Mouse (Mus musculus): ENCODE results near the gene Cand2. TPM values are rescaled to one million over a fixed set of nuclear protein-coding genes. Genes with fewer than 3 reads are reported as not detected.

The Cand2 gene
- 24.6 and 27.5 TPM in 2 replicates for polyA plus RNA-seq (2014; fragmentation: Nextera tagmentation; extraction: Ambion mirVana)

DNA sequence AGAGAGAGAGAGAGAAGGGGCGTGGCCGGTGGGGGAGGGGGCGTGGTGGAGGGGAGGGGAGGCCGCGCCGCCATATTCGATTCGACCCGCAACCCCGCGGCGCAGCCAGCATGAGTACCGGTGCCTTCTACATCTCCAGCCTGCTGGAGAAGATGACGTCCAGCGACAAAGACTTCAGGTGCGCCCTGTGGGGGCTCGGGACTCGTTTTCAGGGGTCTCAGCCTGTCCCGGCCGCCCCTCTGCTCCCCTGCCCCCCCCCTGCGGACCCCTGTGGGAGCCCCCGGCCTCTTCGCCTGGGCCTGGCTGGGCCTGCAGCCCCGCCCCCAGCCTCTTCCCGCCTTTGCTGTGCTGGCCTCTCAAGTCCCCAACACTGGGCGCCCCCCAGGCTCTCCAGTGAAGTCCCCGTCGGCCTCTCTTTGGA lies at the start of gene Cand2:
Gene Cand2 (plus strand): TSS at position 38 of the 421 bp plus-strand sequence.
- WGBS, result 2% methylated on average over 12 of the region's 28 CpGs
- Histone ChIP-seq H3K4me3 (ENCODE audit: low read depth, low read length) (peak within 1 kb of the TSS; percentile 80), H3K36me3 (ENCODE audit: control insufficient read depth, insufficient read depth, low read length) (no peaks in the 10 kb centered on the region), H3K4me2 (peak within 1 kb of the TSS; percentile 87), H3K9me3 (ENCODE audit: control insufficient read depth, low read length) (no peaks in the 10 kb centered on the region), H3K27me3 (ENCODE audit: control insufficient read depth, insufficient read depth, low read length) (no peaks in the 10 kb centered on the region), H3K4me1 (ENCODE audit: control insufficient read depth, insufficient read depth, low read length) (peaks cover 18% of the 10 kb centered on the region), H3K27ac (ENCODE audit: low read depth, low read length) (peak within 1 kb of the TSS; percentile 56; the same call in 1 of the 2 replicates), H3K9ac (ENCODE audit: low read length) (peak within 1 kb of the TSS; percentile 88)
- ATAC-seq (ENCODE audit: low FRiP score) (peak; percentile 90), DNase-seq (ENCODE audit: low spot score, missing footprints) (peak; percentile 98)

DNA sequence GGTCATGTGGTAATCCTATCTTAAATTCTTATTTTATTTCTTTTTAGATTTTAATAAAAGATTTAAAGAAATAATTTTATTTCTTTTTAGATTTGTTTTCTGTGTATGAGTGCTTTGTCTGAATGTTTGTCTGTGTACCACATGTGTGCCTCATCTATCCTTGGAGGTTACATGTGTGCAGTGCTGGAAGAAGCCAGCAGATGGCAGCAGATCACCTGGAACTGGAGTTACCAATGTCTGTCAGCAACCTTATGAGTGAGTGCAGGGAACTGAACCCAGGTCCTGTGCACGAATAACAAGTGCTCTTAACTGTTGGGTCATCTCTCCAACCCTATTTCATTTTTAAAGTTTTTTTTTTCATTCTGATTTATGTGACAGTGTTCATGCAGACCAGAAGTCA lies 47.2 kb upstream of the Cand2 start:
- no peaks in the 10 kb centered on the region for H3K9me3 ChIP-seq (ENCODE audit: control insufficient read depth, low read length)
- no peaks in the 10 kb centered on the region for H3K27me3 ChIP-seq (ENCODE audit: control insufficient read depth, insufficient read depth, low read length)
- no peaks in the 10 kb centered on the region for H3K36me3 ChIP-seq (ENCODE audit: control insufficient read depth, insufficient read depth, low read length)
- no peak overlapping the region for H3K4me2 ChIP-seq
- no peak overlapping the region for H3K4me3 ChIP-seq (ENCODE audit: low read depth, low read length)
- ATAC-seq (ENCODE audit: low FRiP score) (no peak), DNase-seq (ENCODE audit: low spot score, missing footprints) (peak; percentile 89)
- no peak overlapping the region for H3K27ac ChIP-seq (ENCODE audit: low read depth, low read length)
- no peaks in the 10 kb centered on the region for H3K4me1 ChIP-seq (ENCODE audit: control insufficient read depth, insufficient read depth, low read length)
- no peak overlapping the region for H3K9ac ChIP-seq (ENCODE audit: low read length)
- WGBS, result 94% methylated on average over 1 of the region's 1 CpGs

DNA sequence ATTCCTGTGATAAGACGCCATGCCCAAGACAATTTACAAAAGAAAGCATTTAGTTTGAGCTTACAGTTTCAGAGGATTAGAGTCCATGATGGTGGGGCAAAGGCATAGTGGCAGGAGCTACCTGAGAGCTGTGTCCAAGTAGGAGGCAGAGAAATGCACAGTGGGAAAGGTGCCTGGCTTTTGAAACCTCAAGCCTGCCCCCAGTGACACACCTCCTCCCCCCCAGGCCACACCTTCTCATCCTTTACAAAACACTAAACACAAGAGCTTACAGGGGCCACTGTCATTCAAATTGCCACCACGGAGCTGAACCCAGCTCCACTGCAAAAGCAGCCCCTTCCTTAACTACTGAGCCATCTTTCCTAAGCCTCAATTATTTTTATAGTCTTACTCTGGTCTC lies 46.8 kb upstream of the Cand2 start:
- Histone ChIP-seq H3K9me3 (ENCODE audit: control insufficient read depth, low read length) (no peaks in the 10 kb centered on the region), H3K27ac (ENCODE audit: low read depth, low read length) (no peak overlapping the region), H3K4me3 (ENCODE audit: low read depth, low read length) (no peak overlapping the region), H3K9ac (ENCODE audit: low read length) (no peak overlapping the region), H3K4me2 (no peak overlapping the region), H3K36me3 (ENCODE audit: control insufficient read depth, insufficient read depth, low read length) (no peaks in the 10 kb centered on the region), H3K4me1 (ENCODE audit: control insufficient read depth, insufficient read depth, low read length) (no peaks in the 10 kb centered on the region), H3K27me3 (ENCODE audit: control insufficient read depth, insufficient read depth, low read length) (no peaks in the 10 kb centered on the region)
- 51% methylated on average over 2 of the region's 2 CpGs for WGBS
- DNase-seq (ENCODE audit: low spot score, missing footprints), result peak; percentile 49
- ATAC-seq (ENCODE audit: low FRiP score), result no peak

DNA sequence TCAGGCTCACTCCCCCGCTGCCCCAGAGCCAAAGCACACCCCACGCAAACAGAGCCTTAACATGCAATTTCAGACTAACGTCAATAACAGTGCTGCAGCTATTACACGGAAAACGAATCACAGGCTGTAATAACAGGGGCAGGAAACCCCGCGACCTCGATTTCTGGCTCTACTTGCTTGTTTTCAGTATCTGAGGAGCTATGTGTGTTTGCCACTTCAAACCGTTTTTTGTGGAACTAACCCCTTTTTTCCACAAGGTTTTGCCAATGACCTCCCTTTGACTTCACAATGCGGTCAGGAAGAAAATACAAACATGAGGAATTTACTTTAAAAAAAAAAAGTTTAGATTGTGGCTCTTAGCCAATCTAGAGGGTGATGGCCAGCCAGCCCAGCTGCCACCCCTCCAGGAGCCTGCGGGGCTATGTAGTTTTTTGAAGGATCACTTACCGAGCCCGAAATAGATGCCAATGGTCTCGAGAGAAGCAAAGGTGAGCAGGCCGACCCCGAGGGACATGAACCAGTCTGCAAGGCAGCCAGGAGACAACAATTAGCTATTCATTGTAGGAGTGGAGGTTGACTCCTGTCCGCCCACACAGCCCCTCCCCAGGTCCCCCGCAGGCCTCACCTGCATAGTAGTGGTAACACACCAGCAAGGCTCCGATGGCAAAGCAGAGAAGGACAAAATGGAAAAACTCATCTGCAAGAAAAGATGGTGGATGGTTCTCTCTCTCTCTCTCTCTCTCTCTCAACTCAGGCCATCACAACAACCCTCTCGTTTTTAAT lies 43.6 kb upstream of the Cand2 start:
- H3K4me1 ChIP-seq (ENCODE audit: control insufficient read depth, insufficient read depth, low read length), result no peaks in the 10 kb centered on the region
- no peak for ATAC-seq (ENCODE audit: low FRiP score)
- H3K9ac ChIP-seq (ENCODE audit: low read length), result no peak overlapping the region
- 80% methylated on average over 20 of the region's 20 CpGs for WGBS
- H3K9me3 ChIP-seq (ENCODE audit: control insufficient read depth, low read length), result no peaks in the 10 kb centered on the region
- DNase-seq (ENCODE audit: low spot score, missing footprints), result peak; percentile 77
- no peaks in the 10 kb centered on the region for H3K36me3 ChIP-seq (ENCODE audit: control insufficient read depth, insufficient read depth, low read length)
- H3K27ac ChIP-seq (ENCODE audit: low read depth, low read length), result no peak overlapping the region
- H3K27me3 ChIP-seq (ENCODE audit: control insufficient read depth, insufficient read depth, low read length), result no peaks in the 10 kb centered on the region
- H3K4me2 ChIP-seq, result no peak overlapping the region
- no peak overlapping the region for H3K4me3 ChIP-seq (ENCODE audit: low read depth, low read length)

DNA sequence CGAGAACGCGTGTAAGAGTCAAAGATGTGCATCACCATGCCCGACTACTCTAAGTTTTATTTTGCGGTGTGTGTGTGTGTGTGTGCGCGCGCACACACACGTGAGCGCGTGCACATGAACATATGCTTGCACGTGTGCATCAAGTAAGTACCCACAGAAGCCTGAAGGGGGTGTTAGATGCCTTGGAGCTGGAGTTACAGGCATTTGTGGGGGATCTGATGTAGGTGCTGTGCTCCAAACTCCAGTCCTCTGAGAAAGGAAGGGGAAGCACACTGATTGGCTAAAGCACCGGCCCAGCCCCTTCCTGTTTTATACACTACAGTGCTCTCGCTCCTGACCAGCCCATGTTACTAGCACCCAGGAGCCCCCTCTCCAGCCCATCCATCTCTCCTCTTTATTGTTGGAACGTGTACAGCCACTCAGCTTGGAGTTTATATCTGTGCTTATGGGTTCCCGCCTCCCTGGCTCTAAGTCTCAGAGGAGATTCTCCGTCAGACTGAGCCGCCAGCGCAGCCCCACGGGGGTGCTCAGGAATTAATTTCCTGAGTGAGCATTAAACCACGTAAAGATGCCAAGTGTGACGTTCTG lies 41.9 kb upstream of the Cand2 start:
- Histone ChIP-seq H3K4me3 (ENCODE audit: low read depth, low read length) (no peak overlapping the region), H3K9ac (ENCODE audit: low read length) (no peak overlapping the region), H3K27ac (ENCODE audit: low read depth, low read length) (no peak overlapping the region), H3K4me2 (no peak overlapping the region), H3K36me3 (ENCODE audit: control insufficient read depth, insufficient read depth, low read length) (no peaks in the 10 kb centered on the region), H3K9me3 (ENCODE audit: control insufficient read depth, low read length) (no peaks in the 10 kb centered on the region), H3K4me1 (ENCODE audit: control insufficient read depth, insufficient read depth, low read length) (no peaks in the 10 kb centered on the region), H3K27me3 (ENCODE audit: control insufficient read depth, insufficient read depth, low read length) (no peaks in the 10 kb centered on the region)
- ATAC-seq (ENCODE audit: low FRiP score), result no peak
- DNase-seq (ENCODE audit: low spot score, missing footprints), result peak; percentile 60
- 84% methylated on average over 22 of the region's 22 CpGs for WGBS

DNA sequence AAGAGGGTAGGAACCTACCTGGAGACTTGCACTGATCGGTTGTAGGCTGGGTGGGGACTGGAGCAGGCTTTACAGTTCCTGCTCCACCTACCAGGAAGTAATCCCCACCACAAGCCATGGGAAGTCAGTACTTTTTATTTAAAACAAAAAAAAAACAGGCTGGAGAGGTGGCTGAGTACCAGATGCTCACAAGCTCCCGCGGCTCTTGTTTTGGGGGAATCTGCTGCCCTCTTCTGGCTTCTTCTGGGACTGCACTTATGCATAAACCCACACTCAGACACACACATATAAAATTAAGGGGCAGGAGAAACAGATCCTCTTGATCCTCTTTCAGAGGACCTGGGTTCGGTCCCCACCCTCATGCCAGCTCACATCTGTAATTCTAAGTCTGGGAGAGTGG lies 39.4 kb upstream of the Cand2 start:
- H3K9ac ChIP-seq (ENCODE audit: low read length), result no peak overlapping the region
- WGBS, result 73% methylated on average over 4 of the region's 4 CpGs
- H3K4me2 ChIP-seq, result no peak overlapping the region

DNA sequence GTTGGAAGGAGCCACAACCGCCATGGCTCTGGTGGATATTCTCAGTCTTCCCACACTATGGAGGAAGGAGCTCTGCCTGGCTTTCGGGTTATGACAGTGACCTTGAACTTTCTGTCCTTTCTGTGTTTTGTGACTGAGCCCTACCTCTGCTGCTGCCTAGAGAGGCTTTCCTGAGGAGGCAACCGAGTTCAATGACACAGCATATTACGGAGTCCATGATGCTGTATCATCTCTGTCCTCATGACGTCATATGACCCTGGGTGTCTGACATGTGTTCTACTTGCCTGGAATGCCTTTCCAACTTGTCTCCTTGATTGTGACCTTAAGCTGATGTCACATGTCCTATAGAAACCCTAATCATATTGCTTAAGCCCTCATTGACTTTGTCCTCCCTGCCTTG lies 35.3 kb upstream of the Cand2 start:
- Histone ChIP-seq H3K4me2 (no peak overlapping the region), H3K4me3 (ENCODE audit: low read depth, low read length) (no peak overlapping the region), H3K27me3 (ENCODE audit: control insufficient read depth, insufficient read depth, low read length) (no peaks in the 10 kb centered on the region), H3K4me1 (ENCODE audit: control insufficient read depth, insufficient read depth, low read length) (no peaks in the 10 kb centered on the region), H3K36me3 (ENCODE audit: control insufficient read depth, insufficient read depth, low read length) (no peaks in the 10 kb centered on the region), H3K9me3 (ENCODE audit: control insufficient read depth, low read length) (no peaks in the 10 kb centered on the region), H3K9ac (ENCODE audit: low read length) (no peak overlapping the region), H3K27ac (ENCODE audit: low read depth, low read length) (no peak overlapping the region)
- DNase-seq (ENCODE audit: low spot score, missing footprints) (no peak), ATAC-seq (ENCODE audit: low FRiP score) (no peak)
- 90% methylated on average over 5 of the region's 5 CpGs for WGBS

More for the DNA sequence above, 39.4 kb upstream of the Cand2 start:
- DNase-seq (ENCODE audit: low spot score, missing footprints) (peak; percentile 75), ATAC-seq (ENCODE audit: low FRiP score) (no peak)
- Histone ChIP-seq H3K27ac (ENCODE audit: low read depth, low read length) (no peak overlapping the region), H3K36me3 (ENCODE audit: control insufficient read depth, insufficient read depth, low read length) (no peaks in the 10 kb centered on the region), H3K4me1 (ENCODE audit: control insufficient read depth, insufficient read depth, low read length) (no peaks in the 10 kb centered on the region), H3K27me3 (ENCODE audit: control insufficient read depth, insufficient read depth, low read length) (no peaks in the 10 kb centered on the region), H3K9me3 (ENCODE audit: control insufficient read depth, low read length) (no peaks in the 10 kb centered on the region), H3K4me3 (ENCODE audit: low read depth, low read length) (no peak overlapping the region)

DNA sequence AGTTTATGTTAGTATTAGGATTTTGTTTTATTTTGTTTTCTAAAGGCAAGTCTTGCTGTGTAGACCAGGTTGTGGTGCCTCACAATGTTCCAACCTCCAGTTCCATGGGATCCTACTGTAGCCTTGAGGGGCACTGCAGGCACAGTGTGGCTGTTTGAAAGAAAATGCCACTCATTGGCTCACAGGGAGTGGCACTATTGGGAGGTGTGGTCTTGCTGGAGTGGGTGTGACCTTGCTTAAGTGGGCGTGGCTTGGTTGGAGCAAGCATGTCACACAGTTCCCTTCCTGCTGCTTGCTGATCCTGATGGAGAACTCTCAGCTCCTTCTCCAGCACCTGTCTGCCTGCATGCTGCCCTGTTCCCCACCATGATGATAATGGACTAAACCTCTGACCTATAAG lies 30.8 kb upstream of the Cand2 start:
- 13% methylated on average over 1 of the region's 1 CpGs for WGBS
- no peak overlapping the region for H3K9ac ChIP-seq (ENCODE audit: low read length)
- H3K27ac ChIP-seq (ENCODE audit: low read depth, low read length), result no peak overlapping the region
- no peaks in the 10 kb centered on the region for H3K36me3 ChIP-seq (ENCODE audit: control insufficient read depth, insufficient read depth, low read length)
- 0 out of 2 replicates have a peak, but pooled peaks have one; percentile 46 for ATAC-seq (ENCODE audit: low FRiP score)
- no peaks in the 10 kb centered on the region for H3K27me3 ChIP-seq (ENCODE audit: control insufficient read depth, insufficient read depth, low read length)
- DNase-seq (ENCODE audit: low spot score, missing footprints), result no peak
- no peak overlapping the region for H3K4me3 ChIP-seq (ENCODE audit: low read depth, low read length)
- no peaks in the 10 kb centered on the region for H3K4me1 ChIP-seq (ENCODE audit: control insufficient read depth, insufficient read depth, low read length)
- H3K4me2 ChIP-seq, result no peak overlapping the region
- no peaks in the 10 kb centered on the region for H3K9me3 ChIP-seq (ENCODE audit: control insufficient read depth, low read length)

DNA sequence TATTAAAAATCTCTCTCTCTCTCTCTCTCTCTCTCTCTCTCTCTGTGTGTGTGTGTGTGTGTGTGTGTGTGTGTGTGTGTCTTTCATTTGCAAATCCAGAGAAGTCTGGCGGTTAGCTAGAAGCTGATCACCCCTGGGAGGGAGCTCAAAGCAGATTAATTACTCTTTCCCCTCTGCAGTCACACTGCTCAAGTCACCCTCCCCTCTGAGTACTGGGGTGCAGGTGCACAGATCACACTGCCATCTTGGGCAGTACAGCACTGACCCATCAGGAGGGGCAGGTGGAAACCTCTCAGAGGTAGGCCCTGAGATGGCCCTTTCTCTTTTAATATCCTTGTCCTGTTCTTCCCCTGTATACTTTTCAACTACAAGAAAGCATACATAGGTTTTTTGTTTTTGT lies 28.0 kb upstream of the Cand2 start:
- WGBS, result 6% methylated on average over 1 of the region's 1 CpGs
- H3K9ac ChIP-seq (ENCODE audit: low read length), result no peak overlapping the region
- ATAC-seq (ENCODE audit: low FRiP score) (peak; percentile 54; the same call in 1 of the 2 replicates), DNase-seq (ENCODE audit: low spot score, missing footprints) (no peak)
- H3K4me3 ChIP-seq (ENCODE audit: low read depth, low read length), result no peak overlapping the region
- H3K9me3 ChIP-seq (ENCODE audit: control insufficient read depth, low read length), result no peaks in the 10 kb centered on the region
- no peak overlapping the region for H3K27ac ChIP-seq (ENCODE audit: low read depth, low read length)
- H3K36me3 ChIP-seq (ENCODE audit: control insufficient read depth, insufficient read depth, low read length), result no peaks in the 10 kb centered on the region
- H3K4me2 ChIP-seq, result no peak overlapping the region
- no peaks in the 10 kb centered on the region for H3K4me1 ChIP-seq (ENCODE audit: control insufficient read depth, insufficient read depth, low read length)
- no peaks in the 10 kb centered on the region for H3K27me3 ChIP-seq (ENCODE audit: control insufficient read depth, insufficient read depth, low read length)

Measured in midbrain, embryonic 11.5 days (tissue).